Mouse (Mus musculus): ENCODE measurements around the gene Tex10.

DNA sequence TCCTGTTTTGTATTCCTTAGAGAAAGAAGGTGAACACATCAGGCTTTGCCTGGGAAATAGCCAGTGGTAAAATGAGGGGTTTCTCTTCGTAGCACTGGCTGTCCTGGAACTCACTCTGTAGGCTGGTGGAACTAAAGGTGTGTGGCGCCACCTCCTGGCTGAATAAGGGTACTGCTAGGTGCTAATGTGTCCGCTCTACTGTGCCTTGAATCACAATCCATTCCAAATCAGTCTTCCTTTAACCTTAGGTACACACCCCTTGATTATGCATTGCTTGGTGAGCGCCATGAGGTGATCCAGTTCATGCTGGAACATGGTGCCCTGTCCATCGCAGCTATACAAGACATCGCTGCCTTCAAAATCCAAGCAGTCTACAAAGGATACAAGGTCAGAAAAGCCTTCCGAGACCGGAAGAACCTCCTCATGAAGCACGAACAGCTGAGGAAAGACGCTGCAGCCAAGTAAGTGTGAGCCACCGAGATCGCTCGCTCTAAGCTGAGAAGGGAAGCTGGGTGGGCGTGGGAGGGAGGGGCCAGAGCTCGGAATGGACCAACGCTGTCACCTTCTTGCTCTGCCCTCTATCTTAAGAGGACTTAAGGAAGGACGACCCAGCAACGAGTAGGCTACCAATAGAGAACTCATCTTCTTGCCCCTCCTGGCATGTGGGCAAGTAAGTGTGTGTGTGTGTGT, 65.8 kb downstream of the Tex10 start:
- TF ChIP-seq MYOD1 (IDR thresholded peaks at IDR 0.05; ENCODE audit: control insufficient read depth, insufficient read length, low read depth) = no peak
- no peak for TF ChIP-seq CEBPB (IDR thresholded peaks at IDR 0.05; ENCODE audit: low read depth)
- TF ChIP-seq CTCF (IDR thresholded peaks at IDR 0.05; ENCODE audit: control insufficient read depth, insufficient read depth, insufficient read length) = peak; percentile 71
- TF ChIP-seq USF1 (IDR thresholded peaks at IDR 0.05; ENCODE audit: low read depth) = no peak
- TF ChIP-seq FOSL1 (IDR thresholded peaks at IDR 0.05; ENCODE audit: insufficient read depth, low read length, poor library complexity, severe bottlenecking) = no peak
- TF ChIP-seq MAX (IDR thresholded peaks at IDR 0.05) = no peak
